Mouse (Mus musculus): ENCODE results near the gene Gclc. TPM values are rescaled to one million over a fixed set of nuclear protein-coding genes. Genes with fewer than 3 reads are reported as not detected.

Gene Gclc
- total RNA-seq, 4 experiments from 2014 or later: 7.2 to 9.6 (median 9.4) TPM

Other genes starting within 250 kb of the Gclc start
- gene Lrrc1, start 209.7 kb upstream of the Gclc start, total RNA-seq (2022): 1 to 10 TPM in 2 of 4 experiments, under 1 TPM in 2; 0.58 to 1.7 (median 0.93) TPM
- 100 to 1,000 TPM; 595 to 734 (median 690) TPM for gene Klhl31, start 118.0 kb upstream of the Gclc start, total RNA-seq (2022)
- gene Elovl5, start 162.8 kb downstream of the Gclc start, total RNA-seq (2022): 1 to 10 TPM; 5.3 to 6.6 (median 5.7) TPM